Comparison of ENCODE assay signal across 30 mouse cellular contexts in genomic region chr5:17584299-17584945, GRCm38 (mm10). TPM values are rescaled to one million over a fixed set of nuclear protein-coding genes. Genes with fewer than 3 reads are reported as not detected.
A peak's percentile ranks its signal among the peaks of the same experiment; 100 is the strongest.
DNase-seq lines count a peak whose midpoint lies in the region; ATAC-seq lines count a peak whose summit lies in the region.
"Had no signal": no experiment of that assay in that cellular context is flagged by ENCODE, and none has a peak within 500 bp of the region (broad histone marks: within the 10 kb centered on the region; RNA-seq: fewer than 3 reads in every experiment).

No protein-coding gene starts in this region.

- intact Hi-C loops in heart, postnatal 14 days (cut with DNase I), result no loop called here

- 0 out of 2 replicates have a peak, but pooled peaks cover 12% of the 10 kb centered on the region for H3K4me1 ChIP-seq in heart, embryonic 12.5 days (replicated peaks)
- 0 out of 2 replicates have a peak, but pooled peaks cover 8% of the 10 kb centered on the region for H3K4me1 ChIP-seq in heart, embryonic 15.5 days (replicated peaks)
- H3K4me1 ChIP-seq: hindbrain, embryonic 10.5 days; intestine, embryonic 15.5 days; limb, embryonic 12.5 days; stomach, embryonic 15.5 days had no signal

- no peak overlapping the region for H3K4me2 ChIP-seq in heart, embryonic 12.5 days
- H3K4me2 ChIP-seq in heart, embryonic 15.5 days, result no peak overlapping the region
- H3K4me2 ChIP-seq: intestine, embryonic 15.5 days; limb, embryonic 12.5 days; liver, embryonic 11.5 days; midbrain, embryonic 11.5 days; stomach, embryonic 15.5 days had no signal

- no peak overlapping the region for H3K9ac ChIP-seq in heart, embryonic 12.5 days
- H3K9ac ChIP-seq in heart, embryonic 15.5 days, result no peak overlapping the region
- H3K9ac ChIP-seq: intestine, embryonic 15.5 days; limb, embryonic 12.5 days; liver, postnatal 0 days; stomach, embryonic 15.5 days had no signal

- H3K27me3 ChIP-seq in heart, embryonic 12.5 days (replicated peaks), result no peaks in the 10 kb centered on the region
- H3K27me3 ChIP-seq in heart, embryonic 15.5 days, result no peaks in the 10 kb centered on the region
- H3K27me3 ChIP-seq: intestine, embryonic 15.5 days; limb, embryonic 12.5 days; stomach, embryonic 15.5 days had no signal

- 34% methylated on average over 2 of the region's 2 CpGs for WGBS in heart, embryonic 12.5 days
- WGBS in heart, embryonic 15.5 days, result 37% methylated on average over 2 of the region's 2 CpGs

- ATAC-seq in heart, embryonic 12.5 days (ENCODE audit: insufficient number of reproducible peaks, low FRiP score), result no peak
- ATAC-seq in heart, embryonic 15.5 days (replicated peaks; ENCODE audit: insufficient number of reproducible peaks, insufficient read depth, low FRiP score, low read depth), result no peak; the same call in 1 of the 2 replicates
- ATAC-seq: forebrain, embryonic 16.5 days; hindbrain, embryonic 16.5 days; intestine, embryonic 15.5 days; liver, postnatal 0 days had no signal

- H3K9me3 ChIP-seq in heart, embryonic 12.5 days (replicated peaks), result no peaks in the 10 kb centered on the region
- H3K9me3 ChIP-seq in heart, embryonic 15.5 days (replicated peaks), result no peaks in the 10 kb centered on the region
- H3K9me3 ChIP-seq: forebrain, embryonic 10.5 days; G1E; hindbrain, embryonic 10.5 days; intestine, embryonic 15.5 days; limb, embryonic 12.5 days; stomach, embryonic 15.5 days had no signal

- no peaks in the 10 kb centered on the region for H3K36me3 ChIP-seq in heart, embryonic 12.5 days
- no peaks in the 10 kb centered on the region for H3K36me3 ChIP-seq in heart, embryonic 15.5 days
- H3K36me3 ChIP-seq: forebrain, embryonic 10.5 days; G1E; hindbrain, embryonic 10.5 days; intestine, embryonic 15.5 days; limb, embryonic 12.5 days; stomach, embryonic 15.5 days had no signal

- H3K27ac ChIP-seq in heart, embryonic 12.5 days (ENCODE audit: poor library complexity, severe bottlenecking), result peak overlapping the region; percentile 41; the same call in 1 of the 2 replicates
- H3K27ac ChIP-seq in heart, embryonic 15.5 days, result peak overlapping the region; percentile 51
- H3K27ac ChIP-seq: forebrain, embryonic 10.5 days; hindbrain, embryonic 10.5 days; intestine, embryonic 15.5 days; limb, embryonic 12.5 days; stomach, embryonic 15.5 days had no signal

- no peak overlapping the region for H3K4me3 ChIP-seq in heart, embryonic 12.5 days
- H3K4me3 ChIP-seq in heart, embryonic 15.5 days, result no peak overlapping the region
- H3K4me3 ChIP-seq: forebrain, embryonic 10.5 days; hindbrain, embryonic 10.5 days; intestine, embryonic 15.5 days; limb, embryonic 12.5 days; stomach, embryonic 15.5 days had no signal

- DNase-seq in gastrocnemius, adult 18-20 months (ENCODE audit: low spot score), result peak; percentile 50
- no peak for DNase-seq in gastrocnemius, postnatal 25 days
- DNase-seq in heart, postnatal 14 days, result no peak
- DNase-seq in 3T3-L1 (ENCODE audit: low read depth, low spot score), result peak; percentile 6
- no peak for DNase-seq in cerebellum, adult 9-11 months
- no peak for DNase-seq in left cerebral cortex, adult 8-10 months (ENCODE audit: low spot score in 2 of 2)
- DNase-seq: adrenal gland, adult 2 months; cerebellum, adult 11-12 months; cerebellum, postnatal 14 days; kidney, adult 9 months; kidney, postnatal 36 days; layer of hippocampus, postnatal 36 days; liver, postnatal 0 days; lung, postnatal 14 days; right cerebral cortex, postnatal 4 days; thymus, adult 2 months; thymus, postnatal 4 days had no signal

RNA-seq across cellular contexts. Expression of gene Sema3c, which starts 10.3 kb away (rescaled TPM):
- total RNA-seq in gastrocnemius, adult 18-20 months (2021), result 10 to 100 TPM; 46.6 to 49.0 TPM
- total RNA-seq in gastrocnemius, postnatal 25 days (2021), result 10 to 100 TPM; 61.8 to 69.4 TPM
- 32.8 and 33.1 TPM in 2 replicates for polyA plus RNA-seq in heart, embryonic 12.5 days (2016; fragmentation: Nextera tagmentation; extraction: Ambion mirVana)
- 10 to 100 TPM; 22.8 to 25.5 TPM for total RNA-seq in heart, postnatal 14 days (2021)
- 9.1 and 12.4 TPM in 2 replicates for polyA plus RNA-seq in heart, embryonic 15.5 days (2015; fragmentation: Nextera tagmentation; extraction: Ambion mirVana)
- 10 to 100 TPM; 15.9 to 21.9 (median 19.8) TPM for total RNA-seq in left cerebral cortex, adult 8-10 months (2022)
- total RNA-seq: granulocyte monocyte progenitor cell, adult 5-6 weeks had no signal
- polyA plus RNA-seq: G1E had no signal

Comparison
In these comparisons a context has a peak if more than half of its experiments do, and no peak if none do; other contexts are left out.
1. DNase-seq: peak in gastrocnemius, adult 18-20 months (single experiment) and 3T3-L1 (single experiment); none in gastrocnemius, postnatal 25 days (single experiment), heart, postnatal 14 days (0 of 2), cerebellum, adult 9-11 months (single experiment) and left cerebral cortex, adult 8-10 months (0 of 2).